Mouse (Mus musculus) CH12.LX (cell line): ENCODE data around the gene Gm21970.

ENCODE experiments used
- CHD2 ChIP-seq: IDR thresholded peaks from 2 replicates; pipeline ENCODE4 v1.6.1; 2011; ENCODE audit warnings: low read length, improper control_type of control experiment
- CTCF ChIP-seq, 2 experiments: IDR thresholded peaks in 1 of 2; conservative IDR thresholded peaks in 1 of 2; 2 replicates each; pipeline ENCODE4 v1.5.1; 2011 to 2012; ENCODE audit warnings: low read depth in 2 of 2, low read length in 2 of 2, improper control_type of control experiment in 1 of 2, inconsistent platforms in 1 of 2, mild to moderate bottlenecking in 1 of 2, moderate library complexity in 1 of 2
- JUN ChIP-seq: IDR thresholded peaks from 2 replicates; pipeline ENCODE4 v1.6.1; 2011; ENCODE audit warnings: low read depth, mild to moderate bottlenecking, low read length, improper control_type of control experiment, moderate library complexity; ENCODE audit not compliant: insufficient read depth
- JUND ChIP-seq: conservative IDR thresholded peaks from 2 replicates; pipeline ENCODE4 v1.6.1; 2011; ENCODE audit warnings: low read depth, low read length, improper control_type of control experiment
- POLR2A ChIP-seq: IDR thresholded peaks from 2 replicates; pipeline ENCODE4 v1.6.1; 2011; ENCODE audit warnings: low read depth, mild to moderate bottlenecking, improper control_type of control experiment, low read length
- RAD21 ChIP-seq: IDR thresholded peaks from 2 replicates; pipeline ENCODE4 v1.6.1; 2011; ENCODE audit warnings: low read depth, mild to moderate bottlenecking, low read length, improper control_type of control experiment, moderate library complexity
- USF2 ChIP-seq: conservative IDR thresholded peaks from 2 replicates; pipeline ENCODE4 v1.6.1; 2011; ENCODE audit warnings: low read depth, low read length, improper control_type of control experiment
- ZKSCAN1 ChIP-seq: IDR thresholded peaks from 2 replicates; pipeline ENCODE4 v1.6.1; 2012; ENCODE audit warnings: low read depth, inconsistent platforms, low read length, improper control_type of control experiment, borderline replicate concordance
- ZNF384 ChIP-seq: IDR thresholded peaks from 2 replicates; pipeline ENCODE4 v1.6.1; 2012; ENCODE audit warnings: low read depth, low read length, improper control_type of control experiment, inconsistent platforms

DNA sequence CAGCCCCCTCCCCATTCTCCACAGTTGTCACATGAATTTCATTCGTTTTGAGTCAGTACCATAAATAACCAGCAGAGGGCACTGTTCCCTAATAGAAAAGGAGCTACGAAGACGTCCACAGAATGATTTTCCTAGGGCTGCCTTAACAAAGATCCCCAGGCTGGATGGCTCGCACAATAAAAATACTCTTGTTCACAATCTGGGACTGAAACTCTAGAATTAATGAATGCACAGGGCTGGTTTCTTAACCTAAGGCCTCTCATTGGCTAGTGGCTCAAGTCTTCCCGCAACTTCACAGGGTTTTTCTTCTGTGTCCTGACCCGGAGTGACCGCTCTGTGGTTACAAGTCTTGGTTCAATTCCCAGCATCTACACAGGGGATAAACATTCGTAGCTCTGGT lies 33.0 kb upstream of the Gm21970 start:
- no peak for TF ChIP-seq POLR2A
- 0 out of 2 replicates have a peak, but pooled peaks have one; percentile 8 for TF ChIP-seq ZNF384
- TF ChIP-seq CTCF (conservative IDR thresholded peaks at IDR 0.05 in 1 of 2, IDR thresholded peaks at IDR 0.05 in 1 of 2; ENCODE audit: low read depth in 2 of 2, low read length in 2 of 2), result peak; percentile 70 to 91
- TF ChIP-seq JUND, result peak; percentile 25; the same call in 1 of the 2 replicates
- TF ChIP-seq JUN, result no peak
- no peak for TF ChIP-seq CHD2
- no peak for TF ChIP-seq USF2
- TF ChIP-seq ZKSCAN1, result no peak
- TF ChIP-seq RAD21, result peak; percentile 98
